Mouse (Mus musculus) ovary, postnatal 36 days (tissue): ENCODE measurements around the gene Stk10.

Experiments
- DNase-seq: peaks from one replicate; pipeline ENCODE4 v3.0.0; 2022; ENCODE audit warnings: low spot score, mixed read lengths

Stk10 gene

GRCm38 (mm10) chr11:32524122-32524920 lies 8.8 kb upstream of the Stk10 start:
- DNase-seq, result no peak

- no peak for DNase-seq
Observed at GRCm38 (mm10) chr11:32527006-32527405, 6.1 kb upstream of the Stk10 start.

DNA sequence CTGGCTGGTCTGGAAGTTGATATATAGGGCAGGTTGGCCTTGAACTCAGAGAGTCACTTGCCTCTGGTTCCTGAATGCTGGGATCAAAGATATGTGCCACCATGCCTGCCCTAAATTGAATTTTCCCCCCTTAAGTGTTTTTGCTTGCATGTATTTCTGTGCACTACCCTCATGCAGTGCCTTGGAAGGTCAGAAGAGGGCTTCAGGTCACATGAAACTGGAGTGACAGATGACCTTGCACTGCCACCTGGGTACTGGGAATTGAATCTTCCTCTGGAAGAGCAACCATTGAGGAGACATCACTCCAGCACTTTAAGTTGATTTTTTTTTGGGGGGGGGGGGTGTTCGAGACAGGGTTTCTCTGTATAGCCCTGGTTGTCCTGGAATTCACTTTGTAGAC lies 3.0 kb upstream of the Stk10 start:
- no peak for DNase-seq

DNA sequence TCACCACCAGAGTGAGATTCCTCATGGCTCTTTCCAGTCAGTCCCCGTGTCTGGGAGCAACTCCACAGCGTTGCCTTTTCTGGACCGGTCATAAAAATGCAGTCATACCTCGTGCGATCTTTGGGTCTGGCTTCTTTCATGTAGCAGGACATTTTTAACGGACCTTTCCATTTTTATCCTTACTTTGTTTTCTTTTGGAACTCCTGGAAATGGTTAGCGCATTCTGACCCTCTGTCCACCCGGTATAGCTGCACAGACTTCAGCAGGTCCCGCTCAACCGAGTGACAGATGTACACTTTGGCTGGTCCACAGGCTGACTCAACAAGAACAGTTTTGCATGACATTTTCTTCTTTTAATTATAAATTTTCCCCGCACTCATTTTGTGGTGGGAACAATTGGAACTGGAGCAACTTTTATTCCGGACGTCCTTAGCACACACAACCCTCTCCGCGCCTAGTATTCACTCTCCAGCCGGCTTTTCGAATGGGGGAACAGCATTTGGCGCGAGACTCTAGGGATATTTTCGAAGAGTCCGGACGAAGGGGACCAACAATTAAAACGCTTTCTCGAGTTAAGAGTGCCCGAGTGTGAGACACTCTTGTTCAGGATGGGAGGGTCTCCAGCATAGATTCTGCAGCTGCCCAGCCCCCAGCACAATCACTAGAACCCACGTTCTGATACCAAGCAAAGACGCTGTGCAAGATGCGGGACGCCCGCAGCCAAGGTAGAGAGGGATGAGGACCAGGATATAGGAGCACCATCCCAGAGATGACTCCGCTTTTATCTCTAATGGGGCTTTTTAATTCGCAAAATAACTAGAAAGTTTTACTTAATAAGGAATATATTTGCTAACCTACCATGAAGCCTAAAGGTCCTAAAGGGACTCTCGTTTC lies 987 bp upstream of the Stk10 start, which contains the start of gene Efcab9:
Gene Efcab9 (minus strand): TSS at position 211 of the 894 bp plus-strand sequence.
- DNase-seq, result no peak

DNA sequence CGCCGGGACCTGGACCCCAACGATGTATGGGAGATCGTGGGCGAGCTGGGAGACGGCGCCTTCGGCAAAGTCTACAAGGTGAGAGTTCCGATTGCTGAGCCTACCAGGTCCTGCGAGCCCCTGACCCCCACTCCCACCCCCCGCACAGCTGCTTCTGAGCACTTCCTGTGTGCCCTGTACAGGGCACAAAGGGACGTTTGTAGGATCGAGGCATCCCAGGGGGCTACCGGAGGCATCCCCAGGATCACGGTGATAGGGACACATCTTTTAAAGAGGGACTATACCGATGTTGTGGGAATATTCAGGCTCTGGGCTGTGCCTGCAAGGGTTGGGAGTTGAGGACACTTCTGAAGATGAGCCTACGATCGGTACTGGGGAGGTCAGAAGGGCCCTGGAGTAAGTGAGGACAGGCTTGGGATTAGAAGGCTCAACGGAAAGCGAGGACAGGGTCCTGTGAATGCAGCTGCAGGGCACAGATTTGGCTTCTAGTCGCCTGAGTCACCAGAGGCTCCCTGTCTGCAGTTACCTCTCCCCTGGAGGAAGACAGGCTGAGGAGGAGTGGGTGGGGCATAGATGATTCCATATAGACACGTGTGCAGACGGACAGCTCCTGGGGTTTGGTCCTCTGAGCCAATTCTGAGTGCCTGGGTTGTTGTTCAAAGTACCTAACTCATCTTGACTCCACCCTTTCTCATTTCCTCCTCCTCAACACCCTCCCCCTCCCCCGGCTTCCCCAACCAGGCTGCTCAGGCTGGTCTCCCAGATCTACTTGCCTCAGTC lies 567 bp downstream of the Stk10 start:
- DNase-seq, result no peak

DNA sequence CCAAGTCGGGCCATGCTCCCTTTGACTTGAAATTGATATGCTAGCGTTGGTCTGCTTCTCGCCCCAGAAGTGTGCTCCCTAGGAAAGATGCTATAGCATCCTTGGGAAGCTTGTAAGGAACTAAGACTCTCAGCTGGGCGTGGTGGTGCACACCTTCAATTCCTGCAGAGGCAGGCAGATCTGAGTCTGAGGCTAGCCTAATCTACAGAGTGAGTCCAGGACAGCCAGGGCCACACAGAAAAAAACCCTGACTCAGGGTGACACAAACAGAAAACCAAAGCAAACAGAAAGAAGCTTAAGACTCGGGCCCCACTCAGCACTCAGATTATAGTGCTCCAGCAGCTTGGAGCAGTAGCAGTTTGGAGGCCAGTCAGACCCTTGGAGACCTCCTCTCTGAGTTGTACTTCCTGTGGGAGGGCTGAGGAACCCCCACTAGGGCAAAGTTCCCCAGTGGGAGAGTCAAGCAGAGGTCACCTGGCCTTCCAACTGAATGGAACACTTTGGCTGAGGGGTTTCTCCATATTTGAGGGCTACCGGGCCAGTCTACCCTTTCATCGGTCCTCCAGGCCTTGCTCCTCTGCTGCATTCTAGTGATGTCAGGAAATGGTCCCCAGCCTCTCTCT lies 1.5 kb downstream of the Stk10 start:
- DNase-seq, result no peak

- DNase-seq, result no peak
Observed at GRCm38 (mm10) chr11:32535646-32536045, 2.5 kb downstream of the Stk10 start.

- DNase-seq, result no peak
Observed at GRCm38 (mm10) chr11:32536954-32537353, 3.8 kb downstream of the Stk10 start.

DNA sequence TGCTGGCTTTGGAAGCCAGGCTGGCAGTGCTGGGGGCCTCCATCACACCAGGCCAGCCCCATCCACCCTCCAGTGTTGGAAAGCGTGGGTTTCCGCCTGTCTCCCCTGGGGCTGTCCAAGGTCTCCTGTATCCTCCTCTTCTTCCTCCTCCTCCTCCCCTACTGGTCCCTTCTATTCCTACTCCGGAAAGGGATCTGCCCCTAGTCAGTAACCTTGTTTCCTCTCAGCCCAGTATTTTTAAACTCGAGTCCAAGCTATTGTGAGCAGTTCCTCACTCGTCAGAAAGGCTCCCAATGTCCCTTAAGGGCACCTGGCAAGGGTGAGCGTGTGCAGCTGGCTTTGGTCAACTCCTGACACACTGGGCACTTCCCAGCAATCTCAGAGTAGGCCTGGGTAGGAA lies 5.3 kb downstream of the Stk10 start:
- DNase-seq, result no peak

DNA sequence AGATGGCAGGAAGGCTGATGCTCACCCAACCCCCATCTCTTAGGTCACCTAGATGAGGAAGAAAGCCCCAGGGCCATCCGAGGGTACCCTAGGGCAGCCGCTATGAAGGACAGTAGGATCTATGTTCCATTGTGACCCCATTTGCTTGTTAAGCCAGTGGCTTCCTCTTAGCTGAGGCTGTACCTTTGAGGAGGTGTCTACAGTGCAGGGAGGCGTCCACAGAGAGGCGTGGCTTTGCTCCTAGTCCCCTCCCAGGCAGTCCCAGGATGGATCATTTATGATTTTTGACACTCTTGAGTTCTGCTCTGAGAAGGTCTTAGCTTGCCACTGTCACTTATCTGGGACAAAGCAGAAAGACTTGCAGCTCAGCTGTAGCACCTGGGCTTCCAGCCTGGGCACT lies 5.7 kb downstream of the Stk10 start:
- no peak for DNase-seq

- DNase-seq, result no peak
Observed at GRCm38 (mm10) chr11:32539717-32540116, 6.6 kb downstream of the Stk10 start.

DNA sequence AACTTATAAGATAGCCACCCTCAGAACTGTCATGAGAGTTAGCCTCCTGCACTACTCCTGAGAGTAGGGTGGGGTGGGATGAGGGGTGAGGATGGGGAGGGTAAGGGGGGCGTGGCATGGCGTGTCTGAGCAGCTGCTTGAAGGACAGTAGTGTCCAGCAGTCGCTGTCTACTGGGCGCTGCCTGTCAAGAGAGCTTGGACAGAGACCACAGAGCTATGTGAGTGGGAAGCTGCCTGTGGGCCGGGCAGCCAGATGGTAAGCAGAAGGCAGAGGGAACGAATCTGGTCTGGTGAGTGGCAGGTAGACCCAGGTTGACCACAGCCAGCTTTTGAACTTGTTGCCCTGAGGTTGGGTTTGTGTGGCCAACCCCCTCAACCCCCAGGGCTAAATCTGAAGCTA lies 7.4 kb downstream of the Stk10 start:
- no peak for DNase-seq

GRCm38 (mm10) chr11:32542181-32542580 lies 9.1 kb downstream of the Stk10 start:
- no peak for DNase-seq

DNA sequence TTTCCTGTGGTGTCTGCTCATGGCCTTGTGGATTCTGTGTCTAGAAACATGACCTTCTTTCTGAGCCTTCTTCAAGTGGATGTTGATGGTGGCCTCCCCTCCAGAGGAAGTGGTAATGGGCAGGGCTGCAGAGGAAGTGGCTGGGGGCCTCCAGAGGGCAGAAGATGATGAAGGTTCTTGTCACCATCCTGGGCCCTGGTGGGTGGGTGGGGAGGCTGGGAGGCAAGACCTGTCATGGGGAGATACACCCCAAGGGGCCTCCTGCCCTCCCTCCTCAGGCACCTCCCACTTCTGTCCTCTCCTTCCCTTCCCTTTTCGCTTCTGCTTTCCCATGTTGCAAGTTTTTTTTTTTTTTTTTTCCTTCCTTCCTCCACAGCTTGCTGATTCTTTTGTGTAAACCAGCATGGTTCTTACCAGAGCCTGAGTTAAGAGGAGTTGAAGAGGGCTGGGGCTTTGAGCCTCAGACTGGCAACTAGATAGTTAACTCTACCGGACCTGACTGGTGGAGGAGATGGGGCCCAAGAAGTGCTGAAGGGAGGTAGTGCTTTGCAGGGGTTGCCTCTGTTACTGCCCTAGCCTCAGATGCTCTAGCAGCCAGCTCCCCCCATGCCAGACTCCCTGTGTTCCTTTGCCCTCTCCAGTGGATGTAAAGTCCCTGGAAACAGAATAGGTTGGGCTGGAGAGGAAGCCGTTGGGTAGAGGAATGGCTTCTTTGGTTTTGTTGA lies 9.7 kb downstream of the Stk10 start:
- no peak for DNase-seq

DNA sequence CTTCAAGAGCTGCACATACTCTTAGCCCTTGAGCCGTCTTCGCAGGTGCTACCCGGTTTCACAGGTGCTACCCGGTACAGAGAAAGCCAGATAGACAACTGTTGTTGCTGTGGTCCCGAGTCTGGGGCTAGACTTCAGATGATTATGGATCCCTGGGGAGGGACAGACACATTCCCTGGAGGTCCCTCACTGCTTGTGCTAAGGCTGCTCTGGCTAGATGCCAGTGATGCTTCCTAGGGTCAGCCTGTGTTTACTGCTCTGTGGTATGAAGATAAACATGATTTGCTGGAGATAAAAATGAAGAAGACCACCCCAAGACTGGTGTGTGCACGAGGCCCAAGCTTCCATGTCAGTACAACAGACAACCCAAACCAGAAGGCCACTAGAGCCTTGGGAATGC lies 10.9 kb downstream of the Stk10 start:
- DNase-seq, result no peak

DNA sequence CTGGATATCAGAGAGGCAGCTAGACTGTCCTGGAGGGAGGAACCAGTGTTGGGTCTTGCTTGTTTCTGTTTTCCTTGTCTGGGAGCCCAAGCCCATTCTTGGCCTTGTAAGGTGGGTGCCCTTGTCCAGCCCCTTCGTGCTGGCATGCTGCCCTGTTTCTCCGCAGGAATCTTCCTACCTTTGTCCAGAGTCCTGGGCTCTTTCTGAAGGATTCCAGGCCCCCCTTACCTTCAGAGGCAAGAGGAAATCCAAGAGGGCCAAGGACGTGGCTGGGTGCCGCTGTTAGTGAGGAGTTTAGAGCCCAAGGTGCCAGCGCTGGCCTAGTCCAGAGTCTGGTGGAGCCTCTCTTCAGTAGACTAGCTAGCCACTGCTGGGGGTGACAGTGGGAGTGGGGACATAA lies 11.4 kb downstream of the Stk10 start:
- DNase-seq, result peak; percentile 55

DNA sequence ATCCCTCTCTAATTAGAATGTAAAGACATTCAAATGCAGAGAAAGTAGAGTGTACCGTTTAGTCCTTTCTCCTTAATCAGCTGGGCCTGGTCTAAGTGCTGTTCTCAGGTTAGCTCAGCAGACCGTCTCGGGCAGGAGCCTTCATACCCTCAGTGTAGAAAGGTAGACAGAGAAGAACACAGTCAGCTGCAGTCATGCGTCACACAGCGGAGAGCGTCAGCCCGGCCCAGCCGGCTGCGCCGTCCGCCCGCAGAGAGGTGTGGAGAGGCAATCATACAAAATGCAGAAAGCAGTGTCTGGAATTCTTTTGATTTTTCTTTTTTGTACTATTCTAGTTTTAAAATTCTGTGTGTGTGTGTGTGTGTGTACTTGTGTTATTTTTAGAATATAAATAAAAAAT lies 12.5 kb downstream of the Stk10 start:
- no peak for DNase-seq

GRCm38 (mm10) chr11:32546483-32546882 lies 13.4 kb downstream of the Stk10 start:
- DNase-seq, result peak; percentile 69

- DNase-seq, result no peak
Observed at GRCm38 (mm10) chr11:32547391-32547947, 14.4 kb downstream of the Stk10 start.

- DNase-seq, result no peak
Observed at GRCm38 (mm10) chr11:32548240-32548639, 15.1 kb downstream of the Stk10 start.

- no peak for DNase-seq
Observed at GRCm38 (mm10) chr11:32549236-32549635, 16.1 kb downstream of the Stk10 start.
